Mouse (Mus musculus) stomach, postnatal 0 days (tissue): ENCODE results near the gene Drg1. TPM values are rescaled to one million over a fixed set of nuclear protein-coding genes. Genes with fewer than 3 reads are reported as not detected.

ENCODE experiments used
- ATAC-seq: fragments of 200-750 bp; cut with Nextera tagmentation; 2 replicates; pipeline ENCODE4 v1.8.0; 2017; ENCODE audit not compliant: low FRiP score, low TSS enrichment
- DNase-seq: peaks from one replicate; pipeline ENCODE4 v3.0.0-alpha.2; 2016; ENCODE audit warnings: low spot score
- H3K27ac ChIP-seq: fragments of 300-500 bp; sonication (generic); replicated peaks from 2 replicates; pipeline ENCODE4 v1.5.1; 2014; ENCODE audit warnings: mild to moderate bottlenecking, control low read depth
- H3K27me3 ChIP-seq: fragments of 300-500 bp; sonication (generic); 2 replicates; pipeline ENCODE4 v1.6.1; 2014; ENCODE audit warnings: low read length; ENCODE audit not compliant: control insufficient read depth, insufficient read depth
- H3K36me3 ChIP-seq: fragments of 300-500 bp; sonication (generic); 2 replicates; pipeline ENCODE4 v1.6.1; 2014; ENCODE audit warnings: low read length, mixed read lengths; ENCODE audit not compliant: control insufficient read depth, insufficient read depth
- H3K4me1 ChIP-seq: fragments of 300-500 bp; sonication (generic); replicated peaks from 2 replicates; pipeline ENCODE4 v1.6.1; 2014; ENCODE audit warnings: antibody characterized with exemption; ENCODE audit not compliant: control insufficient read depth, insufficient read depth
- H3K4me2 ChIP-seq: fragments of 300-500 bp; sonication (generic); replicated peaks from 2 replicates; pipeline ENCODE4 v1.6.1; 2014; ENCODE audit warnings: low read depth, mild to moderate bottlenecking, control low read depth, moderate library complexity
- H3K4me3 ChIP-seq: fragments of 300-500 bp; sonication (generic); 2 replicates; pipeline ENCODE4 v1.5.1; 2014; ENCODE audit warnings: low read depth, low read length, control low read depth
- H3K9ac ChIP-seq: fragments of 300-500 bp; sonication (generic); 2 replicates; pipeline ENCODE4 v1.6.1; 2014; ENCODE audit warnings: mild to moderate bottlenecking, low read length, control low read depth, mixed read lengths
- H3K9me3 ChIP-seq: fragments of 300-500 bp; sonication (generic); 2 replicates; pipeline ENCODE4 v1.6.1; 2016; ENCODE audit warnings: low read length; ENCODE audit not compliant: control insufficient read depth
- CTCF ChIP-seq: IDR thresholded peaks from 2 replicates; pipeline ENCODE4 v1.5.1; 2016; ENCODE audit warnings: antibody characterized with exemption, low read depth, mild to moderate bottlenecking, moderate library complexity
- EP300 ChIP-seq: optimal IDR thresholded peaks from 2 replicates; pipeline ENCODE3; 2016; ENCODE audit warnings: antibody characterized with exemption
- WGBS: fragments of 180-500 bp; shearing (Covaris S2); extraction: QIAGEN DNeasy Blood & Tissue Kit; methylation state at CpG from one replicate; pipeline ENCODE4 v1.1.7; 2014; 5-methylcytosine and 5-hydroxymethylcytosine counted together
- polyA plus RNA-seq: library from polyadenylated mRNA; unstranded; fragments of >200 nt; fragmentation: Nextera tagmentation; extraction: Ambion mirVana; gene quantifications from 2 replicates; pipeline ENCODE4 v1.2.1, GENCODE M21; 2015

The Drg1 gene
- polyA plus RNA-seq, 1 experiment from 2014 or later: 109 TPM

- no peak for TF ChIP-seq CTCF
- TF ChIP-seq EP300: no peak
- WGBS: 89% methylated on average over 2 of the region's 2 CpGs
- DNase-seq (no peak), ATAC-seq (no peak)
- no peaks in the 10 kb centered on the region for H3K4me1 ChIP-seq
- no peaks in the 10 kb centered on the region for H3K9me3 ChIP-seq
- peaks cover 45% of the 10 kb centered on the region for H3K36me3 ChIP-seq
- H3K9ac ChIP-seq: no peak overlapping the region
- no peak overlapping the region for H3K4me3 ChIP-seq
- H3K4me2 ChIP-seq: no peak overlapping the region
- no peak overlapping the region for H3K27ac ChIP-seq
- H3K27me3 ChIP-seq: no peaks in the 10 kb centered on the region
Measured at GRCm38 (mm10) chr11:3247387-3247786, 18.8 kb downstream of the Drg1 start.

- no peak for DNase-seq
- WGBS: 77% methylated on average over 4 of the region's 4 CpGs
- H3K4me3 ChIP-seq: no peak overlapping the region
- no peaks in the 10 kb centered on the region for H3K27me3 ChIP-seq
- no peaks in the 10 kb centered on the region for H3K4me1 ChIP-seq
- peak; percentile 24; the same call in 1 of the 2 replicates for ATAC-seq
- H3K9ac ChIP-seq: no peak overlapping the region
- no peaks in the 10 kb centered on the region for H3K9me3 ChIP-seq
- no peak for TF ChIP-seq CTCF
- TF ChIP-seq EP300: no peak
- H3K27ac ChIP-seq: no peak overlapping the region
- peaks cover 47% of the 10 kb centered on the region for H3K36me3 ChIP-seq
- no peak overlapping the region for H3K4me2 ChIP-seq
Measured at GRCm38 (mm10) chr11:3243771-3244170, 22.4 kb downstream of the Drg1 start.

- no peaks in the 10 kb centered on the region for H3K27me3 ChIP-seq
- 93% methylated on average over 7 of the region's 7 CpGs for WGBS
- H3K36me3 ChIP-seq: peaks cover 38% of the 10 kb centered on the region
- H3K9me3 ChIP-seq: no peaks in the 10 kb centered on the region
- H3K4me1 ChIP-seq: no peaks in the 10 kb centered on the region
- H3K4me2 ChIP-seq: no peak overlapping the region
- no peak overlapping the region for H3K9ac ChIP-seq
- no peak for DNase-seq
- no peak overlapping the region for H3K27ac ChIP-seq
- no peak overlapping the region for H3K4me3 ChIP-seq
- no peak for TF ChIP-seq EP300
- no peak for ATAC-seq
Measured at GRCm38 (mm10) chr11:3242395-3242794, 23.8 kb downstream of the Drg1 start.

- Histone ChIP-seq H3K4me2 (no peak overlapping the region), H3K4me1 (no peaks in the 10 kb centered on the region), H3K36me3 (peaks cover 12% of the 10 kb centered on the region), H3K27ac (no peak overlapping the region), H3K4me3 (no peak overlapping the region), H3K9ac (no peak overlapping the region), H3K9me3 (no peaks in the 10 kb centered on the region), H3K27me3 (no peaks in the 10 kb centered on the region)
- 82% methylated on average over 5 of the region's 5 CpGs for WGBS
- no peak for ATAC-seq
- TF ChIP-seq EP300 (no peak), CTCF (no peak)
- no peak for DNase-seq
Measured at GRCm38 (mm10) chr11:3235277-3235676, 30.9 kb downstream of the Drg1 start.

- H3K36me3 ChIP-seq: peaks cover 13% of the 10 kb centered on the region; the same call in 1 of the 2 replicates
- ATAC-seq: no peak
Measured at GRCm38 (mm10) chr11:3233704-3234103, 32.5 kb downstream of the Drg1 start.

GRCm38 (mm10) chr11:3232248-3232647 lies 34.0 kb downstream of the Drg1 start:
- Histone ChIP-seq H3K27ac (no peak overlapping the region), H3K27me3 (no peaks in the 10 kb centered on the region), H3K4me3 (no peak overlapping the region), H3K9me3 (no peaks in the 10 kb centered on the region), H3K4me2 (no peak overlapping the region), H3K4me1 (no peaks in the 10 kb centered on the region), H3K36me3 (peaks cover 13% of the 10 kb centered on the region; the same call in 1 of the 2 replicates), H3K9ac (no peak overlapping the region)
- TF ChIP-seq CTCF (no peak), EP300 (no peak)
- WGBS: 66% methylated on average over 3 of the region's 3 CpGs
- ATAC-seq: no peak
- no peak for DNase-seq

More at GRCm38 (mm10) chr11:3233704-3234103, 32.5 kb downstream of the Drg1 start:
- no peak for TF ChIP-seq EP300
- TF ChIP-seq CTCF: no peak
- no peak for DNase-seq
- no peak overlapping the region for H3K4me2 ChIP-seq
- H3K27me3 ChIP-seq: no peaks in the 10 kb centered on the region
- WGBS: 88% methylated on average over 4 of the region's 4 CpGs
- H3K9ac ChIP-seq: no peak overlapping the region
- no peak overlapping the region for H3K4me3 ChIP-seq
- no peaks in the 10 kb centered on the region for H3K4me1 ChIP-seq
- no peaks in the 10 kb centered on the region for H3K9me3 ChIP-seq
- H3K27ac ChIP-seq: no peak overlapping the region
